Mouse (Mus musculus) cortical plate, adult 2 months (tissue): ENCODE measurements at regions not wholly inside any gene's neighbourhood (a gene's known extent, or its start where the extent isn't known, plus 50 kb on each side); places are given as distances from the start of the nearest gene placed in this dataset.
A peak's percentile ranks its signal among the peaks of the same experiment; 100 is the strongest.

Experiments
- H3K27ac ChIP-seq: fragments of 200-500 bp; 2 replicates; pipeline ENCODE4 v1.5.1; 2012; ENCODE audit warnings: low read length, control low read depth, inconsistent platforms; ENCODE audit not compliant: insufficient read depth
- H3K4me1 ChIP-seq: fragments of 200-500 bp; 2 replicates; pipeline ENCODE4 v1.6.1; 2011; ENCODE audit warnings: low read length; ENCODE audit not compliant: control insufficient read depth, insufficient read depth
- H3K4me3 ChIP-seq: fragments of 200-500 bp; 2 replicates; pipeline ENCODE4 v1.5.1; 2011; ENCODE audit warnings: mild to moderate bottlenecking, low read length, control low read depth; ENCODE audit not compliant: insufficient read depth
- CTCF ChIP-seq: fragments of 200-500 bp; IDR thresholded peaks from 2 replicates; pipeline ENCODE4 v1.5.1; 2011; ENCODE audit warnings: mild to moderate bottlenecking, control low read depth, low read length; ENCODE audit not compliant: insufficient read depth; ENCODE audit errors: extremely low read depth
- POLR2A ChIP-seq: fragments of 200-500 bp; IDR thresholded peaks from 2 replicates; pipeline ENCODE4 v1.6.1; 2011; ENCODE audit warnings: mild to moderate bottlenecking, low read length, control low read depth; ENCODE audit not compliant: insufficient read depth; ENCODE audit errors: extremely low read depth

DNA sequence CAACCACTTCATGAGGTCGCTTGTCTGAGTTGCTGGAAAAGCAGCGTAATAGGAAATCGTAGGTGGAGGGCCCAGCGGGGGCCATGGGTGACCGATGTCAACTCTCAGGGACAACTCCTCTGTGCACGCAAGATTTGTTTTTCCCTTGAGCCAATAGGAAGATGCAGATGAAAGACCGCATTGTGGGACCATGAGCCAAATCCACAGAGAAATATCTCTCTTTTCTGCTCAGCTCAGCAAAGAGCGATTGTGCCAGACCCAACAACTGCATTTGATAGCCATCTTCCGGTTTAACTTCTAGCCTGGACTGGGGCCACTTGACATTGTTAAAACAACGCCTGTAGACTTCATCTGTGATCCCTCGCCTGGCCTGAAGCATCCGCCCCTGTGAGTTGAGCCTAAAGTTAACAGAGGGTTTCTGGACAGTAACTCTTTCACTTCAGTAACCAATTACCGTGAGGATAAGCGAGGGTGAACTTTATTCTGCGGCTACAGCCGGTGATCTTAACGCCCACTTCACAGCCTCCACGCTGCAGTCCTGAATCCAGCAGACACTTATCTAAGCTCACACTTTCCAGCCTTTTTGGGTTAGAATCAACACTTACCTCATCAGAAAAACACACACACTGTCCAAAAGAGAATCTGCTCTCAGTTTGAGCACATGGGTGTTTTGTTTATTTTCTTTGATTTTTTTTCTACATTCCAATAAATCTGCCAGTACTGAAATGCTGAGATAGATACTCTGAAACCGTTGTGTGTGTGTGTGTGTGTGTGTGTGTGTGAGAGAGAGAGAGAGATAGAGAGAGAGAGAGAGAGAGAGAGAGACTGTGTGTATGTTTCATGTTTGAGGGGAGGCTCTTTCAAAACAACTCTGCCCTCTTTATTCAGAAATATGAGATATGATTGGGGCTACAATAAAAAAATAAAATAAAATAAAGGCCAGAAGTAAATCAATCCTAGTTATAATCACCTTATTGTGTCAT is 111.9 kb downstream of the Tomm20 start:
- peaks cover 11% of the 10 kb centered on the region for H3K4me1 ChIP-seq
- H3K27ac ChIP-seq = peak overlapping the region; percentile 36; the same call in 1 of the 2 replicates
- H3K4me3 ChIP-seq = no peak overlapping the region
- TF ChIP-seq CTCF (no peak), POLR2A (no peak)

DNA sequence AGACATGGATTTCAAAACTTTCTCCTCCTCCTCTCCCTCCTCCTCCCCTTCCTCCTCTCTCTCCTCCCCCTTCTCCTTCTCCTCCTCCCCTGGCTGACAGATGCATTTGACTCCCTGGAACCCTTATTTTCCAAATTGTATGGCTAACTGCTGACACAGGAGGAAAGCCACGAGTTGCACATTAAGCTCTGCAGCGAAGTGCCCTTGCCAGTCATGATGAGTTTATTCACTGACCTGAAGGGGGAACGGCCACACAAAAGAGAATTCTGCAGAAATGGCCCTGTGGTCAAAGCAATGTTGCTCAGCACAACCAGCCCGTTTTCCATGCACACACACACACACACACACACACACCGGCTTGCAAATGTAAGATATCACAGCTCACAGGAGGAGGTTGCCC is 112.6 kb downstream of the Tomm20 start:
- Histone ChIP-seq H3K4me3 (no peak overlapping the region), H3K4me1 (peaks cover 11% of the 10 kb centered on the region), H3K27ac (peak overlapping the region; percentile 36)
- TF ChIP-seq POLR2A (no peak), CTCF (no peak)

DNA sequence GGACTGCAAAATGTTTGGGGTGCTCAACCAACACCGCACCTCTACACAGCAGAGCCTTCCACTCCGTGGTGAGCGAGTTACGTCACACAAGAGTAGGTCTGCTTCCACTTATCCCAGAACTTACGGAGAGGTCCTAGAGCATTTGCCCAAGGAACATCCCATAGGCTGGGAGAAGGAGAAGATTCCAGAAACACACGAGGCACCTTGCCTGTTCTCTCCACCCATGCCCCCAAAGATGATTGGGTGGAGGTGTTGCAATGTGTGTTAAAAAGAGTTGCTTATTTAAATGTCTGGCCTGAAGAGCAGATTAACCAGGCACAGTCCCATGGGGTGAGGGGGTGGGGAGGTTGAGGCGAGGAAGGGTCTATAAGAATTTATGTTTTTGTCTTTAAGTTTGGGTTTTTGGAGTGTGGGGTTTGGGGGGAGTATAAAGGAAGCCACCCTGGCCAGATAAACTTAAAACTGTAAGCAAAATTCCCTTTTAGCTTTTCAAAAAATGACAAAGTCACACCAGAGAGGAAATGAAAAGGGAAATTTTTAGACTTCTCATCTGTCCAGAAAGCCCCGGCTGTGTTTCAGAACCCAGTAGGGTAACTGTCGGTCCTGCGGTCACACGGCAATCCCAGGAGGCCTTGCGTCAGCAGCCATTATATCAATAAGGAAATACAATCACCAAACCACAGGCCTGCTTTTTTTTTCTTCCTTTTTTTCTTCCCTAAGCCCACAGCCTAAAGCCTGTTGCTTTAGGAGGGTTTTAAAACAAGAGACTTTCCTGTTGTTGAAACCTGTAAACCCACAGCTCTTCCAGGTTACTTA is 113.3 kb downstream of the Tomm20 start:
- H3K4me3 ChIP-seq = no peak overlapping the region
- peaks cover 11% of the 10 kb centered on the region for H3K4me1 ChIP-seq
- H3K27ac ChIP-seq = peak overlapping the region; percentile 36; the same call in 1 of the 2 replicates
- TF ChIP-seq CTCF (no peak), POLR2A (no peak)

DNA sequence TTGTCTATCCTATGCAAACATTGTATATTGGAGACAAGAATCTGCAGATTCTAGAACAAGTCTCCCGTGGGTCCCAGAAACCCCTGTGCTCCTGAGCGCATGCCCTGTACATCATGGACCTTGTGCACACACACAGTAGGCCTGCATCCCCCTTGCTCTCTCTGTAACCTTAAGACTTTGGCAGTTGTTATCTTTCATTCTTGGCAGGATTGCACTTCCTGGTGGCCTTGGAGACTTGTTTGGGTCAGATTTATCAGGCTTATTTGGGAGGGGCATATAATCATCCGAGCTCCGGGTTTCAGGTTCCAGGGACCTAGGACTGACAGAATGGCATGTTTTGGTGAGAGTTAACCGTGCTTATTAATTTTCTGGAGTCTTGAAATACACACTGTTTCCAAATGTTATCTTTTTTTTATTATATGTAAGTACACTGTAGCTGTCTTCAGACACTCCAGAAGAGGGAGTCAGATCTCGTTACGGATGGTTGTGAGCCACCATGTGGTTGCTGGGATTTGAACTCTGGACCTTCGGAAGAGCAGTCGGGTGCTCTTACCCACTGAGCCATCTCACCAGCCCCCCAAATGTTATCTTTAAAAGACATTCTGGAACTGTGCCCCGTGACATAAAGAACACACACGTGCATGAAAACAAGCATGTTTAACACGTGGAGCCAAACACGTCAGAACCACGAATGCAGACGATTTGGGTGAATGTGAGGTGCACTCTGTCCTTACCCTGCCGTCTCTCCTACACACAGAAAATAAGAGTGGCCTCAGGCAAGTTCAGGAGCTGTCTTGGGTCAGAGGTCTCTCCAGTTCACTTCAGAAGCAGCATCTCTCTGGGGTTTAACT is 114.1 kb downstream of the Tomm20 start:
- Histone ChIP-seq H3K4me3 (no peak overlapping the region), H3K4me1 (peaks cover 15% of the 10 kb centered on the region), H3K27ac (0 out of 2 replicates have a peak overlapping the region, but pooled peaks have one; percentile 18)
- no peak for TF ChIP-seq POLR2A
- no peak for TF ChIP-seq CTCF

DNA sequence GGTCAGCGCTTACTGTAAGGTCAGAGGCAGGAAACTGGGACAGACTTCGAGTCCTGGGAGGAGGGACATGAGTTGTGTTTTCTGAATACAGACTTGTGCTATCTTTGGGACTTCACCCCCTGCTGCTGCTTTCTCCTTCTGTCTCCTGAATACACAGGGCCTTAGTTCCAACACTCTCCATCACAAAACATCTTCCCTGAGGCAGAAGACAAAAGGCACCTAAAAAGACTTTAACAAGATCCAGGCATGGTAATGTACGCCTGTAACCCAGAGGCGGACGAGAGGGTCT is 115.5 kb downstream of the Tomm20 start:
- H3K4me1 ChIP-seq = peaks cover 16% of the 10 kb centered on the region
- no peak overlapping the region for H3K27ac ChIP-seq
- H3K4me3 ChIP-seq = no peak overlapping the region

DNA sequence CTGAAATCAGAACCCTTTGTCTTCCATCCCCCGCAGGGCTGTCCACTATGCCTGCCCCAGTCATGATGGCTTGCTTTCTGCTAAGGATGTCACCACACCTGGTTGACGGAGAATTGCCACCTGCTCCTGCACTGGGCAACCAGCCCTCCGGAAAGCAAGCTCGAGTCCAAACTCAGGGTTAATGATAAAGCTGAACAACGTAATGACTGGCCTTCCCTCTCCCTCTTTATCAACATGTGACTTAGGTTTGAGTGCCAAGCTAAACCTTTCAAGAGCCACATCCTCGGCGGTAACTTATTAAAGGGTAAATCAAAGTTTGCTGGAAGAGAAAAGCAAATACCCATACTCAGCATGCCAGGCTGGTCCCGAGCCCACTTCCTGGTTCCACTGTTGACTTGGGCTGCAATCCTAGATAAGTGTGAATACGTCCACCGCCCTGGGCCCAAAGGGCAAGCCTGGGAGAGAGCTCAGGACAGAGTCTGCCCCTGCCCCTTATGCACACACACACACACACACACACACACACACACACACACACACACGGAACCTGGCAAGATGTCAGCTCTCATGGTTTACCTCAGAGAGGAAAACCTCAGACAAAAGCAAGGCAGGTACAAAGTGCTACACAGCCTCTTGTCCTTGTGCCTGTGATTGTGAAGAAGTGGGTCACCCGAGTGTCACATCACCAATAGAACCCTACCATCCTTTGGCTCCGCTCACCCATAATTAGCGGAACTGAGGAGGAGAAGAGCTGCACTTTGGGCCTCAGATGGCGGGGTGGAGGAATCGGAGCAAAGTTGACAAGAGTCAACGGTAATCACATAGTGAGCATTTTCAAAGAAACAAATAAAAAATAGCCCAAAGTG is 116.0 kb downstream of the Tomm20 start:
- Histone ChIP-seq H3K27ac (no peak overlapping the region), H3K4me1 (peaks cover 16% of the 10 kb centered on the region), H3K4me3 (no peak overlapping the region)
- TF ChIP-seq CTCF = no peak
- TF ChIP-seq POLR2A = no peak

More for the DNA sequence above, 115.5 kb downstream of the Tomm20 start:
- TF ChIP-seq POLR2A (no peak), CTCF (no peak)

DNA sequence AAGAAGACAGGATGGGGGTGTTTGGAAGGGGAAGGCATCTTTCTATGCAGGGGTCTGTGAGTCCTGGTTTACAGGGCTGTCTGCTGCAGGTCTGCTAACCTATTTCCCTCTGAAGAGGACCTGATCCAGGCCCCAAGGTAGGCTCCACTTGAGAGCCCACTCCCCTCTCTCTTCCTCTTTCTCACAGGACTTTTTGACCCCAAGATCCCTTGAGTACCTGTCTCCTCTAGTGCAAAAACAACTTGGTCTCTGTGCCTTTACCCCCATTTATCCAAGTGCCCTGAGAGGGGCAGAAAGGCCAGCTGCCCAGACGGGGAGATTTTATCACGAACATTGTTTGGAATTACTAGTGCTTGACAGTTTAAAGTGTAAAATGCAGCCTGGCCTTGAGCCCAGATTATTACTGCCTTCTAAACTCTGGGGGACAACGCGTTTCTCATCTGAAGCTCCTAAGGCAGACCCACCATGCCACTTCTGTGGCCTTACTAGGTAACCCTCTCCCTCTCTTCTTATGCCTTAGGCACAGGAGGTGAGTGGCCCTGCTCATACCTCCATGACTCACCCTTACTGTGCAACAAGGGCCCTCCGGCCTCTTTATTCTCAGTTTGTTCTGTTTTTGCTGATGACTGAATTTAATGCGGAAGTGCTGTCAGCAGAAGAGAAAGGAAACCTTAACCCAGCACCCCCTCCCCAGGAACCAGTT is 117.8 kb downstream of the Tomm20 start:
- TF ChIP-seq CTCF = no peak
- no peak for TF ChIP-seq POLR2A
- no peak overlapping the region for H3K4me3 ChIP-seq
- peaks cover 6% of the 10 kb centered on the region; the same call in 1 of the 2 replicates for H3K4me1 ChIP-seq
- peak overlapping the region; percentile 66 for H3K27ac ChIP-seq
